Mouse (Mus musculus) embryonic facial prominence, embryonic 11.5 days (tissue): ENCODE measurements around the gene Ilf2. TPM values are rescaled to one million over a fixed set of nuclear protein-coding genes. Genes with fewer than 3 reads are reported as not detected.

Experiments
- ATAC-seq: fragments of 200-750 bp; cut with Nextera tagmentation; replicated peaks from 2 replicates; pipeline ENCODE4 v1.8.0; 2017; ENCODE audit warnings: low read depth; ENCODE audit not compliant: insufficient number of reproducible peaks, low FRiP score, low TSS enrichment
- DNase-seq: peaks from one replicate; pipeline ENCODE4 v3.0.0-alpha.2; 2015; ENCODE audit warnings: low spot score
- H3K27ac ChIP-seq: fragments of 300-500 bp; sonication (generic); replicated peaks from 2 replicates; pipeline ENCODE4 v1.5.1; 2014; ENCODE audit warnings: mild to moderate bottlenecking, low read depth, low read length, control low read depth
- H3K27me3 ChIP-seq: fragments of 300-500 bp; sonication (generic); 2 replicates; pipeline ENCODE4 v1.6.1; 2014; ENCODE audit warnings: mild to moderate bottlenecking, low read length, moderate library complexity, mixed read lengths; ENCODE audit not compliant: control insufficient read depth, insufficient read depth
- H3K36me3 ChIP-seq: fragments of 300-500 bp; sonication (generic); replicated peaks from 2 replicates; pipeline ENCODE4 v1.6.1; 2014; ENCODE audit warnings: low read depth, mild to moderate bottlenecking, low read length, moderate library complexity, mixed read lengths; ENCODE audit not compliant: control insufficient read depth, insufficient read depth
- H3K4me1 ChIP-seq: fragments of 300-500 bp; sonication (generic); 2 replicates; pipeline ENCODE4 v1.6.1; 2014; ENCODE audit warnings: low read length, mixed read lengths; ENCODE audit not compliant: control insufficient read depth, insufficient read depth
- H3K4me2 ChIP-seq: fragments of 300-500 bp; sonication (generic); 2 replicates; pipeline ENCODE4 v1.6.1; 2014; ENCODE audit warnings: low read depth, mild to moderate bottlenecking, control low read depth, low read length, moderate library complexity
- H3K4me3 ChIP-seq: fragments of 300-500 bp; sonication (generic); 2 replicates; pipeline ENCODE4 v1.5.1; 2014; ENCODE audit warnings: low read depth, low read length, control low read depth
- H3K9ac ChIP-seq: fragments of 300-500 bp; sonication (generic); replicated peaks from 2 replicates; pipeline ENCODE4 v1.6.1; 2014; ENCODE audit warnings: mild to moderate bottlenecking, control low read depth, low read length
- H3K9me3 ChIP-seq: fragments of 300-500 bp; sonication (generic); replicated peaks from 2 replicates; pipeline ENCODE4 v1.6.1; 2016; ENCODE audit warnings: mild to moderate bottlenecking, low read length, inconsistent platforms, mixed read lengths; ENCODE audit not compliant: control insufficient read depth
- WGBS: fragments of 180-500 bp; shearing (Covaris S2); extraction: QIAGEN DNeasy Blood & Tissue Kit; methylation state at CpG from one replicate; pipeline ENCODE4 v1.1.7; 2014; 5-methylcytosine and 5-hydroxymethylcytosine counted together
- polyA plus RNA-seq: library from polyadenylated mRNA; unstranded; fragments of >200 nt; fragmentation: Nextera tagmentation; extraction: Ambion mirVana; gene quantifications from 2 replicates; pipeline ENCODE4 v1.2.1, GENCODE M21; 2014

The Ilf2 gene
- polyA plus RNA-seq, 1 experiment from 2014 or later, result 383 TPM

DNA sequence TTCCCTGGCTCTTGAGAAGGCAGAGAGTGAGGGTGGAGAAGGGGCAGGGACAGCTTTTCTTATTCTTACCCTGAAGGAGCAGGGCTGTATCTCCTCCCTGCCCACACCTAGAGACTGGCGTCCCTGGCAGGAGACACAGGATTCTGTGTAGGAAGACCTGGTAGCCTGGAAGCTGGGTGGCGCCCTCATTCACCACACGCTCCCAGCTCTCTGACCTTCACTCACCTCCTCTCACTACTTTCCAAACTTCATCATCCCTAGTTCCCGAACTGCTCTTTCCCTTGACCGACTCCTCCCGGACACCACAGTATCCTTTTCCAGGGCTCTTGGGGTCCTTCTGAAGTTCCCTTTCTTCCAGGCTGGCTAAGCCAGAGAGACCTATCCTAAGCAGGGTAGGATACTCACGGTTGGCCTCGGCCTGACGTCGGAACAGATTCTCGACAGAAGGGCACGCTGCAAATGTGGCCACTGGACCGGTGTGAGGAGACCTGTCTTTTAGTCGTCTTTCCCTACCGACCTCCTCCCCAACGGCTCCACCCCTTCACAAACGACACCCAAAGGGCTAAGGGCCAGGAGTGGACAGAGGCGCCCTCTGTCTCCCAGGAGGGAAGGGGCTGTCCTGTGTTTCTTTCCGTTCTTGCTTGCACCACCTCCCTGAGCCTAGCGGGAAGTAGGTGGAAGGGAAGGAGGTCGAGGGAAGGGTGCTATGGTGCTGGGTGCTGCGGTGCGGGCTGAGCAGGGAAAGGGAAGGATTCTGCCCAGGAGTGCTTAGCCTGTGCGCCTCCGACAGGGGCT is 38.1 kb downstream of the Ilf2 start, which contains the start of the genes S100a1 and S100a13:
Gene S100a1, minus strand, starts transcription at position 597 of the 795 bp plus-strand sequence.
Gene S100a13, plus strand, starts transcription at position 640 of the 795 bp plus-strand sequence.
- no peak within 1 kb of the TSS for H3K27ac ChIP-seq
- DNase-seq (no peak), ATAC-seq (0 out of 2 replicates have a peak, but pooled peaks have one; percentile 22)
- H3K27me3 ChIP-seq, result 0 out of 2 replicates have a peak, but pooled peaks cover 8% of the 10 kb centered on the region
- H3K36me3 ChIP-seq, result no peaks in the 10 kb centered on the region
- 4% methylated on average over 25 of the region's 25 CpGs for WGBS
- peak within 1 kb of the TSS; percentile 29 for H3K4me3 ChIP-seq
- no peaks in the 10 kb centered on the region for H3K9me3 ChIP-seq
- H3K4me2 ChIP-seq, result peak within 1 kb of the TSS; percentile 73
- peak within 1 kb of the TSS; percentile 52 for H3K9ac ChIP-seq
- H3K4me1 ChIP-seq, result peaks cover 9% of the 10 kb centered on the region

- no peaks in the 10 kb centered on the region for H3K36me3 ChIP-seq
- H3K27ac ChIP-seq, result no peak overlapping the region
- peak overlapping the region; percentile 52 for H3K9ac ChIP-seq
- H3K27me3 ChIP-seq, result 0 out of 2 replicates have a peak, but pooled peaks cover 8% of the 10 kb centered on the region
- ATAC-seq (peak; percentile 64), DNase-seq (peak; percentile 79)
- WGBS, result under 1% methylated on average over 10 of the region's 10 CpGs
- peak overlapping the region; percentile 73 for H3K4me2 ChIP-seq
- H3K4me3 ChIP-seq, result peak overlapping the region; percentile 29
- H3K9me3 ChIP-seq, result no peaks in the 10 kb centered on the region
- peaks cover 9% of the 10 kb centered on the region for H3K4me1 ChIP-seq
These were observed 38.8 kb downstream of the Ilf2 start for GRCm38 (mm10) chr3:90514691-90515090.

- H3K4me1 ChIP-seq, result peaks cover 9% of the 10 kb centered on the region
- peak overlapping the region; percentile 29; the same call in 1 of the 2 replicates for H3K4me3 ChIP-seq
- 0 out of 2 replicates have a peak, but pooled peaks cover 8% of the 10 kb centered on the region for H3K27me3 ChIP-seq
- no peaks in the 10 kb centered on the region for H3K36me3 ChIP-seq
- H3K27ac ChIP-seq, result no peak overlapping the region
- ATAC-seq, result 0 out of 2 replicates have a peak, but pooled peaks have one; percentile 8
- 61% methylated on average over 1 of the region's 1 CpGs for WGBS
- H3K9me3 ChIP-seq, result no peaks in the 10 kb centered on the region
- no peak for DNase-seq
- H3K4me2 ChIP-seq, result peak overlapping the region; percentile 73
- peak overlapping the region; percentile 52; the same call in 1 of the 2 replicates for H3K9ac ChIP-seq
These were observed 39.3 kb downstream of the Ilf2 start for GRCm38 (mm10) chr3:90515242-90515641.

DNA sequence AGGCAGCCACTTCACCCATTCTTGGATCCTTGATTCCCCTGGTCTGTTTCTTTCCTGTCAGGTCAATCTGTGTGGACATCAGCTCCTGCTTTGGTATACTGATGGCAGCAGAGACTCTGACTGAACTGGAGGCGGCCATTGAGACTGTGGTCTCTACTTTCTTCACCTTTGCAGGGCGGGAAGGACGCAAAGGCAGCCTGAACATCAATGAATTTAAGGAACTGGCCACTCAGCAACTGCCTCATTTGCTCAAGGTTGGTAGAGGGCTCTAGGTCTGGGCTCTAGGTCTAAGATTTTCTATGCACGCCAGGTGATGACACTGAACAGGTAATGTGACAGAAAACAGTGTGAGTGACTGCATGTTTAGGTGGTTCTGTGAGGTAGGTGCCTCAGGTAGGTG is 39.9 kb downstream of the Ilf2 start:
- Histone ChIP-seq H3K27me3 (0 out of 2 replicates have a peak, but pooled peaks cover 8% of the 10 kb centered on the region), H3K4me1 (peaks cover 9% of the 10 kb centered on the region), H3K9ac (no peak overlapping the region), H3K4me2 (no peak overlapping the region), H3K36me3 (no peaks in the 10 kb centered on the region), H3K4me3 (no peak overlapping the region), H3K27ac (no peak overlapping the region), H3K9me3 (no peaks in the 10 kb centered on the region)
- 86% methylated on average over 4 of the region's 4 CpGs for WGBS
- DNase-seq (no peak), ATAC-seq (no peak)

DNA sequence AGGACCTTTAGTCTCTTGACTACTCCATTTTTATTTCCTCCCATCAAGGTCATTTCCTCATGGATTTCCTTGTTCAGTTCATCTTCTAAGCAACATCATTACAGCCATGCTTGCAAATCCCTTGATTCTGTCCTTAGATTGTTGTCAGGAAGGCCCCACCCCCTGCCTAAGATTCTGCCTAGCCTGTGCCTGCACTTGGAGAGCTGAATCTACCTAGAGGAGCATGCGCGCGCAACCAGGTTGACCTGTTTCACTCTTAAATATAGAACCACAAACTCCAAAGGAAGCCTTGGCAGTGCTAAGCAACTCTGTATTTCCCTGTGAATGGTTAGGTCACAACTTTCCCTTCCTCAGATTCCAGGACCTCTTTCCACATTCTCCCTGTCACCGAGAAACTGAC is 41.8 kb downstream of the Ilf2 start:
- no peak overlapping the region for H3K4me3 ChIP-seq
- DNase-seq (no peak), ATAC-seq (no peak)
- no peaks in the 10 kb centered on the region for H3K9me3 ChIP-seq
- WGBS, result 86% methylated on average over 4 of the region's 4 CpGs
- H3K36me3 ChIP-seq, result no peaks in the 10 kb centered on the region
- no peak overlapping the region for H3K9ac ChIP-seq
- no peak overlapping the region for H3K27ac ChIP-seq
- H3K4me1 ChIP-seq, result peaks cover 9% of the 10 kb centered on the region
- H3K4me2 ChIP-seq, result no peak overlapping the region
- H3K27me3 ChIP-seq, result 0 out of 2 replicates have a peak, but pooled peaks cover 8% of the 10 kb centered on the region

GRCm38 (mm10) chr3:90525421-90525820 is 49.5 kb downstream of the Ilf2 start:
- H3K4me2 ChIP-seq, result no peak overlapping the region
- DNase-seq (peak; percentile 65), ATAC-seq (no peak)
- H3K9me3 ChIP-seq, result no peaks in the 10 kb centered on the region
- H3K9ac ChIP-seq, result no peak overlapping the region
- H3K4me1 ChIP-seq, result no peaks in the 10 kb centered on the region
- H3K27ac ChIP-seq, result no peak overlapping the region
- H3K36me3 ChIP-seq, result no peaks in the 10 kb centered on the region
- H3K4me3 ChIP-seq, result no peak overlapping the region
- WGBS, result 57% methylated on average over 4 of the region's 4 CpGs
- no peaks in the 10 kb centered on the region for H3K27me3 ChIP-seq

DNA sequence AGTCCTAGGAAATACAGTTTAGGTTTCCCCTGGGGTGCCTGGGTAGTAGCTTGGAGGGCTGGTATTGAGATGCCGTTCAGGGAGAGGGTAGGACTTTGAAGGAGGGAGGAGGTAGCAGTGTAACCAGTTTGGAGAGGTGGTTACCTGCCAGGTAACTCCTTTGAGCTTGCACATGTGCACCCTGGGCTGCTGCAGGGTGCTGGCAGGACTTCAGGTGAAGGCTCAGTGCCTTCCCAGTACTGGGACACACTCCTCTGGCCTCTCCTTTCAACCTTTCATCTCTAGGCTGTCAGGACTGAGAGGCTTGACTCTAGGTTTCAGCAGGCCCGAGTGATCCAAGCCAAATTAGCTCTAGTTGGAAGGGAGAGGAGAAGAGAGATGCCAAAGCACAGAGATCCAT is 50.1 kb downstream of the Ilf2 start:
- no peak overlapping the region for H3K9ac ChIP-seq
- H3K27me3 ChIP-seq, result no peaks in the 10 kb centered on the region
- no peak overlapping the region for H3K27ac ChIP-seq
- H3K36me3 ChIP-seq, result no peaks in the 10 kb centered on the region
- H3K4me1 ChIP-seq, result no peaks in the 10 kb centered on the region
- DNase-seq (no peak), ATAC-seq (no peak)
- no peak overlapping the region for H3K4me3 ChIP-seq
- 88% methylated on average over 2 of the region's 2 CpGs for WGBS
- no peak overlapping the region for H3K4me2 ChIP-seq
- no peaks in the 10 kb centered on the region for H3K9me3 ChIP-seq

DNA sequence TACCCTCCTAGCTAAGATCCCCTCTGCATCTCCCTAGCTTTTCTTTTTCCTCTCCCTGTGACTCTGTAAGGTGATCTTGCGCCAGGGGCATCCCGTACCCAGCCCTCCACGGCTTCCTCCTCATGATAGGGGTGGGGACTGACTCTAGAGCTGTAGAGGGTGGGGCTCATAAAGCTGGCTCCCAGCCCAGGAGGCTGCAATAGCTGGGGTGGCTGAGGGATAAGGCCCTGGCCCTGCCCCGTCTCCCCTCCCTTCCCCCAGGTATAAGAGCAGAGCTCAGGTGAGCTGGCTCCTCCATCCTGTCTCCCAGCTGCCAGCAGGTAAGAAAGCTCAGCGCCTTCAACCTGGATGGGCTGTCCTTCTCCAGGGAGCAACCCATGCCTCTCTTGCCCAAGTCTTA is 50.7 kb downstream of the Ilf2 start, which contains the start of gene S100a14:
Gene S100a14, plus strand, starts transcription at position 277 of the 400 bp plus-strand sequence.
- H3K4me1 ChIP-seq, result no peaks in the 10 kb centered on the region
- 0 out of 2 replicates have a peak, but pooled peaks have one; percentile 39 for ATAC-seq
- no peak for DNase-seq
- no peaks in the 10 kb centered on the region for H3K9me3 ChIP-seq
- WGBS, result 72% methylated on average over 5 of the region's 5 CpGs
- H3K27me3 ChIP-seq, result no peaks in the 10 kb centered on the region
- no peak within 1 kb of the TSS for H3K27ac ChIP-seq
- H3K4me2 ChIP-seq, result no peak within 1 kb of the TSS
- H3K4me3 ChIP-seq, result no peak within 1 kb of the TSS
- H3K36me3 ChIP-seq, result no peaks in the 10 kb centered on the region
- no peak within 1 kb of the TSS for H3K9ac ChIP-seq
